Mouse (Mus musculus) forebrain, postnatal 0 days (tissue): ENCODE measurements at regions not wholly inside any gene's neighbourhood (a gene's known extent, or its start where the extent isn't known, plus 50 kb on each side); places are given as distances from the start of the nearest gene placed in this dataset.

ENCODE experiments used
- ATAC-seq: fragments of 200-750 bp; cut with Nextera tagmentation; 2 replicates; pipeline ENCODE4 v1.8.0; 2017; ENCODE audit warnings: mild to moderate bottlenecking, moderate library complexity
- DNase-seq: peaks from one replicate; pipeline ENCODE4 v3.0.0-alpha.2; 2015
- H3K27ac ChIP-seq: fragments of 300-500 bp; sonication (generic); 2 replicates; pipeline ENCODE4 v1.5.1; 2014; ENCODE audit warnings: low read depth, mild to moderate bottlenecking, antibody characterized with exemption, low read length, moderate library complexity, mixed read lengths
- H3K27me3 ChIP-seq: fragments of 300-500 bp; sonication (generic); 2 replicates; pipeline ENCODE4 v1.6.1; 2014; ENCODE audit warnings: mild to moderate bottlenecking, low read length, mixed read lengths; ENCODE audit not compliant: insufficient read depth
- H3K36me3 ChIP-seq: fragments of 300-500 bp; sonication (generic); 2 replicates; pipeline ENCODE4 v1.6.1; 2014; ENCODE audit warnings: mild to moderate bottlenecking, moderate library complexity; ENCODE audit not compliant: insufficient read depth
- H3K4me1 ChIP-seq: fragments of 300-500 bp; sonication (generic); 2 replicates; pipeline ENCODE4 v1.6.1; 2014; ENCODE audit warnings: antibody characterized with exemption; ENCODE audit not compliant: insufficient read depth
- H3K4me2 ChIP-seq: fragments of 300-500 bp; sonication (generic); 2 replicates; pipeline ENCODE4 v1.6.1; 2014; ENCODE audit warnings: low read depth, mild to moderate bottlenecking, moderate library complexity
- H3K4me3 ChIP-seq: fragments of 300-500 bp; sonication (generic); 2 replicates; pipeline ENCODE4 v1.5.1; 2014; ENCODE audit warnings: low read depth, low read length, mixed read lengths
- H3K9ac ChIP-seq: fragments of 300-500 bp; sonication (generic); 2 replicates; pipeline ENCODE4 v1.6.1; 2014; ENCODE audit warnings: mild to moderate bottlenecking
- H3K9me3 ChIP-seq: fragments of 300-500 bp; sonication (generic); 2 replicates; pipeline ENCODE4 v1.6.1; 2016; ENCODE audit warnings: low read length
- CTCF ChIP-seq: sonication (generic); IDR thresholded peaks from 2 replicates; pipeline ENCODE4 v1.5.1; 2016; ENCODE audit warnings: antibody characterized with exemption, control low read depth, low read depth
- WGBS: fragments of 180-500 bp; shearing (Covaris S2); extraction: QIAGEN DNeasy Blood & Tissue Kit; methylation state at CpG from one replicate; pipeline ENCODE4 v1.1.7; 2014; 5-methylcytosine and 5-hydroxymethylcytosine counted together

DNA sequence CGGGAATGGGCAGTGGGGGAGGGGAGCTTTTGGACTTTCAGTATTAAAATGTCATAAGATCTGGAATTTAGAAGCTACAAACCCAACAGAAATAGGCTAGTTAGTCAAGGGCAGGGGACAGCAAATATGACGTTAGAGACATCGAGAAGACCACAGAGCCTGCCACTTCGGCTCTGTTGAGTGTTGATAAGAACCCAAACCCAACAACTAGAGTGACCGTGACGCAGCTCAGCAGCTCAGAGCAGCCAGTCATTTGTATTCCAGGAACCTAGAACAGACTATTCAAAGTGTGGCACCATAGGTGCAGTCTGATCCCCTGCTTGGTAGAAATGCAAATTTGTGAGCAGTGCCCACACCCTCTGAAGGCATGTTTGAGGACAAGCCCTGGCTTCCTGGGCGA is 409.8 kb upstream of the Gm10131 start:
- DNase-seq (no peak), ATAC-seq (no peak)
- no peak overlapping the region for H3K9ac ChIP-seq
- TF ChIP-seq CTCF = no peak
- H3K4me3 ChIP-seq = no peak overlapping the region
- no peaks in the 10 kb centered on the region for H3K27me3 ChIP-seq
- H3K4me1 ChIP-seq = no peaks in the 10 kb centered on the region; the same call in none of the 2 replicates
- no peak overlapping the region for H3K27ac ChIP-seq
- H3K9me3 ChIP-seq = no peaks in the 10 kb centered on the region
- no peaks in the 10 kb centered on the region for H3K36me3 ChIP-seq
- 89% methylated on average over 7 of the region's 7 CpGs for WGBS
- H3K4me2 ChIP-seq = no peak overlapping the region

DNA sequence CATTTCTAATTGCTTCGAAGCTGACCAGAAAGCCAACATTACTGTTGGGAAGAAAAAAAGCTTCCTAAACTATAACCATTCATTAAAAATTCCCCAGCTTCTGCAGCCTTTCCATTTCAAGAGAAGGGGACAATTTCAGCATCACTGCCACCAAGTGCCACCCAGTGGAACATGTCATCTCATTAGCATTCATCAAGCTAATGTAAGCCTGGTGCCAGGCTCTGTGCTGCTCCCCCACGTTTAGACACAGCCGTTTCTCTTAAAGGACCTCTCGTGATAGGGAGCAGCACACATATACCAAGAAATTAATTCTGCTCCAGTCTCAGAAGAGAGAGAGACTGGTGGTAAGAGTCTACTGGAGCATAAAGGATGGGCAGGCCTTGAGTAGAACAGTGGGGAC is 409.1 kb upstream of the Gm10131 start:
- TF ChIP-seq CTCF = peak; percentile 29
- Histone ChIP-seq H3K4me1 (no peaks in the 10 kb centered on the region; the same call in none of the 2 replicates), H3K27ac (0 out of 2 replicates have a peak overlapping the region, but pooled peaks have one; percentile 23), H3K4me2 (no peak overlapping the region), H3K9ac (no peak overlapping the region), H3K9me3 (no peaks in the 10 kb centered on the region), H3K4me3 (no peak overlapping the region), H3K36me3 (no peaks in the 10 kb centered on the region), H3K27me3 (no peaks in the 10 kb centered on the region)
- ATAC-seq (no peak; the same call in 1 of the 2 replicates), DNase-seq (peak; percentile 13)
- WGBS = 37% methylated on average over 4 of the region's 4 CpGs

DNA sequence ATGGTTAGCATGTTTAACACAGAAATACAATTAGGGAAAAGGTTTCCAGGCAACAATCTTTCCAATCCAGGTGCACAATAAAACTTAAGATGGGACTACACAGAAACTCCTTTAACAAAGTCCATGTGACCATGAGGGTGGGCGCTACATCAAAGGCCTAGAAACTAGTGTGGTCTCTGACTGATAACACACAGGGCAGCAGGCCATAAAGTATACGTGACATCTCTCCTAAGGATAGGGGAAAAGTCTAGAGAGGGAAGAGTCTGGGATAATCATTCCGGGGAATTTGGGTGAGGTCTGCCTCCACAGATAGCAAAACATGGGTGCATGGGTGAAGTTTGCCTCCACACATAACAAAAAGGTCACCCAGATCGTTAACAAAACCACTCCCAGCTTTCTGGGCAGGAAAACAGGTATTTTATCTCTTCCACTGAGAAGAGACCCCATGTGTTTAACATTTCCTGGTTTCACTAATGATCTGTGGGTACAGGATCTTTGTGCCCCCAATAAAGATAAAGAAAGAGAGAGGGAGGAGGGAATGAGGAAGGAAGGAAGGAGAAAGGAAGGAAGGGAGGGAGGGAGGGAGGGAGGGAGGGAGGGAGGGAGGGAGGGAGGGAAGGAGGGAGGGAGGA is 402.0 kb upstream of the Gm10131 start:
- no peak overlapping the region for H3K27ac ChIP-seq
- H3K9ac ChIP-seq = no peak overlapping the region
- H3K36me3 ChIP-seq = no peaks in the 10 kb centered on the region
- DNase-seq (no peak), ATAC-seq (no peak)
- no peaks in the 10 kb centered on the region; the same call in 1 of the 2 replicates for H3K9me3 ChIP-seq
- no peak for TF ChIP-seq CTCF
- H3K4me3 ChIP-seq = no peak overlapping the region
- no peaks in the 10 kb centered on the region for H3K27me3 ChIP-seq
- WGBS = 76% methylated on average over 4 of the region's 4 CpGs
- H3K4me1 ChIP-seq = no peaks in the 10 kb centered on the region
- no peak overlapping the region for H3K4me2 ChIP-seq

DNA sequence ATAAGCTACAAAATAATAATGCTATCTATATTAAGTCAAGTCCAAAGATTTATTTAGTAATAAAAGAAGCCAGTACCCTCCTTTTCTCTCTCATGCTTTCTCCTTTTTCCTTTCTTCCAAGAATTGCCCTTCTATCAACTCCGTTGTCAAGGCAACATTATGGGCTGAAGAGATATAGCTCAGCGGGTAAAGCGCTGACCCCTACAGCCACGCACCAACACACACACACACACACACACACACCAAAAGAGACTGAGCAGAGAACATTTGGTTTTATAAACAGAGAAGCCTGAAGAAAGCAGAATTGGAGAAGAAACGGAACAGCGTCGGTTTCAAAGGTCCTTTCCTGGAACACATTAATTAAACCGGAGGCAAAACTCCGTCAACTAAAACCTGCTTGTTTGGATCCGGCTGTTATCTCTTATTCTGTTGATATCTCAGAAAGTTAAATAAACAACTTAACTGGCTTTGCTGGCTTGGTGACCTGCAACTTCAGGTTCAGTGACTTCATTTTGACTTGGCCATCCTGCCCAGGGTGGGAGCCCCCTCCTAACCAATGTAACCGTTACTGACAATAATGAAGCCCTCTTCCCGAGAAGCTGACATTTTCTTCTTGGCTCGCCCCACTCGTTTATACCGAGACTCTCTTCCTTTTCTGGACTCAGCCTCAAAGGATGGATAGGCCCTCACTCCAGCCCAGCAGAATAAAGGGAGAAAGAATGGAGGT is 394.5 kb upstream of the Gm10131 start:
- TF ChIP-seq CTCF = no peak
- Histone ChIP-seq H3K9ac (no peak overlapping the region), H3K9me3 (no peaks in the 10 kb centered on the region; the same call in 1 of the 2 replicates), H3K27me3 (no peaks in the 10 kb centered on the region), H3K27ac (no peak overlapping the region), H3K4me1 (no peaks in the 10 kb centered on the region), H3K4me3 (no peak overlapping the region), H3K4me2 (no peak overlapping the region), H3K36me3 (no peaks in the 10 kb centered on the region)
- no peak for ATAC-seq
- WGBS = 75% methylated on average over 15 of the region's 15 CpGs
- DNase-seq = no peak

DNA sequence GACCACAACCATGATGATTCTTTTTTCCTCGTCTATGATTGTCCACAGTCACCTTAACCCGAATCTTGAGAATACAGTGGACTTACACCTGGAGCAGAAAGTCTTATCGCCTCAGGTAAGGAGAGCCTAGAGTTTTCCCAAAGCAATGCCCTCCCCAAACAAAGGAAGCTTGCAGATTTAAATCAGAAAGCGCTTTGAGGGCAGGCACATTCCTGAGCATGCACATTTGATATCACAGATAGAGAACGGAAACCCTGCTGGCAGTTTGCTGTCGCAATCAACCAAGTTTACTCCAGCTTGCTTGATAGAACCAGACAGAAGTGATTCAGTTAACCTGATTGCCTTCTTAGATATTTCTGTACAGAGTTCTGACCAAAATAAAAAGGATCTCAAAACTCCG is 393.6 kb upstream of the Gm10131 start:
- H3K9me3 ChIP-seq = no peaks in the 10 kb centered on the region; the same call in 1 of the 2 replicates
- 87% methylated on average over 7 of the region's 7 CpGs for WGBS
- no peak overlapping the region for H3K4me2 ChIP-seq
- H3K27ac ChIP-seq = no peak overlapping the region
- DNase-seq = no peak
- H3K4me3 ChIP-seq = no peak overlapping the region
- no peak for ATAC-seq
- no peaks in the 10 kb centered on the region for H3K27me3 ChIP-seq
- no peak overlapping the region for H3K9ac ChIP-seq
- H3K36me3 ChIP-seq = no peaks in the 10 kb centered on the region
- TF ChIP-seq CTCF = no peak
- H3K4me1 ChIP-seq = no peaks in the 10 kb centered on the region

DNA sequence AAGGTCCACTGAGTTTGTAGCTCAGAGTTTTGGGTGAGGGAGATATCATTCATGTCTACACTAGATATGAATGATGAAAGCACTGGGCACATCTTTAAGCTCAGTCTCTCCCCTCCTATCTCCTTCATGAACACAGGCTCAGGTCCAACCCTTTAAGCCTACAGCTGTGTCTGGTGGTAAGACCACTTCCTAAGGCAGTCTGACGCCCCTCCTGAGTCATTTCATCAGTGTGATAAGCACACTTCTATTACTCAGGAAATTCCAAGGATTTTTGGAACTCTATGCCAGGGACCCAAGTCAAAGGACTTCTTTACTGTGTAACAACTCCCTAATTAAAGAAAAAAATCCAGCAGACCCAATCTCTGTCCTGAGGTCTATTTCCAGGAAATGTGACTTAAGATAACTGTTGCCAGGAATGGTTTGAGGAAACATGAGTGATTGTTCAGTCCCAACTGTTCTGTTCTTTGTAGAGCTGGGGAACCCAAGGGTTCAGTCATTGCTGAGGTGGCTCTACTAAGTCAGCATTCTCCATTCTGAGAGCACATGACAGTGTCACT is 391.1 kb upstream of the Gm10131 start:
- Histone ChIP-seq H3K27ac (no peak overlapping the region), H3K36me3 (no peaks in the 10 kb centered on the region), H3K9me3 (no peaks in the 10 kb centered on the region), H3K9ac (no peak overlapping the region), H3K4me1 (no peaks in the 10 kb centered on the region), H3K4me3 (no peak overlapping the region), H3K27me3 (no peaks in the 10 kb centered on the region), H3K4me2 (no peak overlapping the region)
- no peak for TF ChIP-seq CTCF
- DNase-seq (no peak), ATAC-seq (no peak)
- 80% methylated on average over 1 of the region's 1 CpGs for WGBS

DNA sequence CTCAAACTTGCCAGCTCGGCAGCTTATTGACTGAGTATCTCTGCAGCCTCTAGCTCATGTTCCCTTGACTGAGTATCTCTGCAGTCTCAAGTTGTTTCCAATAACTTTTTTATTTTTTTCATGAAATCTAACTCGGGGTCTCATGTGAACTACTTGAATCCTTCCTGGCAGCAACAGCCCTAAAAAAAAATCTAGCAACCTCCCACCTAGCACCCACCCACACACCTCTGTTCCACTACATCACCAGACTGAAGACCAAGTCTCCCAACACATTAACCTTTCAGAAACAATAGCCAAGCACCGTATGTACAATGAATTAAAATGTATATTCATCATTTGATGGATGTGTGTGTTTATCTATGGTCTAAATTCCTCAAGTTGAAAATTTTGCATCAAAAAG is 387.7 kb upstream of the Gm10131 start:
- H3K27ac ChIP-seq = no peak overlapping the region
- 79% methylated on average over 3 of the region's 3 CpGs for WGBS
- DNase-seq = no peak
- H3K4me2 ChIP-seq = no peak overlapping the region
- no peaks in the 10 kb centered on the region for H3K9me3 ChIP-seq
- H3K4me3 ChIP-seq = no peak overlapping the region
- TF ChIP-seq CTCF = no peak
- no peaks in the 10 kb centered on the region for H3K27me3 ChIP-seq
- H3K9ac ChIP-seq = no peak overlapping the region
- H3K4me1 ChIP-seq = no peaks in the 10 kb centered on the region
- H3K36me3 ChIP-seq = no peaks in the 10 kb centered on the region
- no peak for ATAC-seq
